Mouse (Mus musculus) fibroblast of lung, adult 2 months (primary cell): ENCODE measurements at regions not wholly inside any gene's neighbourhood (a gene's known extent, or its start where the extent isn't known, plus 50 kb on each side); places are given as distances from the start of the nearest gene placed in this dataset.

ENCODE experiments used
- DNase-seq: peaks from one replicate; pipeline ENCODE4 v3.0.0-alpha.2; 2011; ENCODE audit warnings: low read depth

DNA sequence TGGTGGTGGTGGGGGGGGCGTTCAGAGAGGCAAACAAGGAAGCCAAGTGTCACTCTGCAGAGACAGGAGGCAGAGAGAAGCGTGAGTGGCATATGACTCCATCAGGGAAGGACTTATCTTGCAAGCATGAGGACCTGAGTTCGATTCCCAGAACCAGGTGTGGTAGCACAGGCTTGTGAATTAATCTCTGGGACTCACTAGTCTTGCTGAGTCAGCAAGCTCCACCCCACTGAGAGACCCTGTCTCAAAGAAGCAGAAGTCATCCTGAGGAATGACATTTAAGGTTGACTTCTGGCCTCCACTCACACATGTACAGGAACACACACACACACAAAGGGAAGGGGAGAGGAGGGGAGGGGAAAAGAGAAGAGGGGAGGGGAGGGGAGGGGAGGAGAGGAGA is 156.5 kb downstream of the Rplp1 start:
- no peak for DNase-seq

DNA sequence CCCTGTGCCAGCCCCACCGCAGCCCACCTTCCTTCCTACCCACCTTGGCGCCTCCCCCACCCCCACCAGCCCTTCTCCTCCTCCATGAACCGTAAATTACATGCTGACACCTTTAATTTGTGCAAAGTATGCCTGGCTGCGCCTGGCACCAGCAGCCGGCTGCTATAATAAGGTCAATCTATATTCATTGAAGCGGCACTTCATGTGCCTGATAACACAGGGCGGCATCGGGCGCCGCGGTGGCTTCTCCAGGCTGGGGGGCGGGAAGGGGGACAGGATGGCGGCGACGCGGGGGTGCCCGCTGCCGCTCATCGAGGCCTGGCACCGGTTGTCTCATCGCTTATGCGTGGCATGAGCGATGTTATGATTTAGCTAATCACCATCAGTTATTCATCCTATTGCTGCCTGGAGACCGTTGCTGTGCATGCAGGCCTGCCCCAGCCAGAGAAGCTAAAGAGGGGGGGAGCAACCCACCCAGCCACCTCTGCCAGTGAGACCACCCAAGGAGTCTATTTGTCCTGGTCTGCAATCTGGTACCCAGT is 157.5 kb downstream of the Rplp1 start:
- no peak for DNase-seq

DNA sequence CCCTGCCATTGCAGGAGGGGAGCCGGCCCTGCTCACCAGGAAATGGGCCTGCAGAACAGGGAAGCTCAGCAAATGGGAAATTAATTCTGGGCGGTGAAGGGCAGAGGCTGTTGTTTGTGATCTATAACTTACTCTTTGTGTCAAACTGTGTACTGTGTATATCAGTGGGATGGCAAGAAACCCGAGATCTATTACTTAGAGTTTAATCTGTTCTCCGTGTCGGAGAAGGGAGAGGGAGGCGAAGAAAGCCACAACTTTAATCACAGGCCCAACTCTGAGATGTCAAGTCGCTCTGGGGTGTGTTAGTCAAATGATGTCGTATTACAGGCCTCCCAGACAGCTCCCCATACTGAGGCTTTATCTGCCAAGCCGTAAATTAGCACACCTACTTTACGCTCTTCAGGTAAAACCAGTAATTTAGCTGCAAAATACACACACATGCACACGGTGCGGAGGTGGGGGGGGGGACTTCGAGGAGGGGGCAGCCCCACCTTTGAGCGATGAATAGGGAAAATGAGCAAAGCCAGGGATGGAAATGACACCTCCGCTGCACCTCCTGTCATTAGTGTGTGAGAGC is 158.0 kb downstream of the Rplp1 start:
- DNase-seq = no peak

DNA sequence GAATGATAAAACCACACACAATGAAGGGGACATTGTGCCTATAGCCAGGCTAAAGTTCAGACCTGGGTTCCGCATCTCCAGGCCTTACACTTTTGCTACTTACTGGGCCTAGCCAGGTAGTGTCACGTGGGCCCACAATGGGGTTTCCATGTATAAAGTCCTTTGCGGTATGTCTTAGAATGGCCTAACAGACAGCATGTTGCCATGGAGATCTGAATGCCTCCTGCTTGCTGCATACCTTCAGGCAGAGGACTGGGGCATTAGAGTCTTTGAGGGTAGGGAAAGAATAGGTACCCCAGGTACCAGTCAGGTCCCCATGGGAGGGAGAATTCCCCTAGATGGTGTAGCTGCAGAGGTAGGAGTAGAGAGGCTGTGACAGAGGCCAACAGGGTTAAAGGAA is 159.0 kb downstream of the Rplp1 start:
- DNase-seq = no peak

DNA sequence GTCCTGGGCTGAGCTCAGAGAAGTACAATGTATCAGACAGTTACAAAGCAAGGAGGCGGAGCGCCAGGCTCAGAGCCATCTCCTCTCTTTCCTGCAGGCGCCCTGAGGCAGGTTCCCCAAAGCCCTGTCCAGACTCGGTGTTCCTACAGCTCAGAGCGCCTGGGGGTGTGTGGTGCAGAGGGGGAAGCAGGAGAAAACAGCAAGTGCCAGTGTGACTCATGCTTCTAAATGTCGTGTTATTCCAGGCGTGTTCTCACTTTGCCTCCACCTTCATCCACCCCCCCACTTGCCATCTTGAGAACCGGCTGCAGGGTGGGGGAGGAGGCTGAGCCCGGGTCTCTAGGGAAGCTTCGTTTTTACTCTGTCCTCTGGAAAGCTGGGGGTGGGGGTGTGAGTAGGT is 160.5 kb downstream of the Rplp1 start:
- no peak for DNase-seq

DNA sequence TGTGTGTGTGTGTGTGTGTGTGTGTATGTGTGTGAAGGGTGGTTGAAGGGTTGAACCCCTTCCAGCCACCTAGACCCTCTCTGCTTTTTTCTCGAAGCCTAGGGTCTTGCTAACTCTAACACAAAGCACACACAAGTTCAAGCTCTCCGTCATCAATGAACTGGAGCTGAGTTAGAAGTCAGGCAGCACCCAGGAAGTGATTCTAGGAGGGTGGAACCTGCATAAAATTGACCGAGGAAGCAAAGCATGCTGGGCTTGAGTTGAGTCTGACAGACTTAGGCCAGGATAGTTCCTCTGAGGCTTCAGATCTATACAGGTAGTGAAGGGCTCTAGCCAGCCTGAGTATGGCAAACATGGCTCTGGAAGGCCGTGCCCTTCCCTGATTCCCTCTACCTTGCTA is 165.1 kb downstream of the Rplp1 start:
- DNase-seq = no peak

DNA sequence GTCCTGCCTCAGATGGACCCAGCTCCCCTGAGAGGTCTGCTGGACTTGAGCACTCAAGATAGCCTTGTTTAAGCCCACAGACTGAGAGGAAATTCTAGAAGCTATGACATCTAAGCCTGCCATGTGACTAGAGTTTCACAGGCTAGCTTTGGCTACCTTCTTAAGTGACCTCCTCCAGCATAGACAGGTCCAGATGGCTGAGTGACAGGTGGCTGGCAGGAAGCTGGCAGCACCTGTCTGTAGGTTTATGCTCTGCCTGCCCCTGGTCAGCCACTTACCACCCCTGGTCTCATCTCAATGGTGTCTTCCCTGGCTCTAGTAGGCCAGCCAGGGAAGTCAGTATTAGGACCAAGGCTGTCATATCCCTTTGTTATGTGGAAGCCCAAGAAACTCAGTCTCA is 165.9 kb downstream of the Rplp1 start:
- DNase-seq = no peak

DNA sequence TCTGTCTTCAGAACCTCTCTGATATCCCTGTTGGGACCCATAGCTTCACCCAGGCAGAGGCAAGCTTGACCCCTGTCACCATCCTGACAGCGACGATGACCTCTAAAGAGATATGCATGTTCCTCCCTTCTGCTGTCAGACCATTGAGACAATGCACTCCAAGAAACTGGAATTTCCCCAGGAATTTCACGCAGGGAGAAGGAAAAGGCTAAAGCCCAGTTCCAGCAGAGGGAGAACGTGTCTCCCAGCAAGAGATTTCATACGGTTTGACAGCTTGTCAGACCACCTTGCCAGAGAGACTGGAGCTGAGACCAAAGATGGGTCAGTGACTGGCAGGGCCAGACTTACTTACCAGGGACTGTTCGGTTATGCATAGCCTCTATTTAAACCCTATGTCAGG is 167.9 kb downstream of the Rplp1 start:
- DNase-seq = no peak

DNA sequence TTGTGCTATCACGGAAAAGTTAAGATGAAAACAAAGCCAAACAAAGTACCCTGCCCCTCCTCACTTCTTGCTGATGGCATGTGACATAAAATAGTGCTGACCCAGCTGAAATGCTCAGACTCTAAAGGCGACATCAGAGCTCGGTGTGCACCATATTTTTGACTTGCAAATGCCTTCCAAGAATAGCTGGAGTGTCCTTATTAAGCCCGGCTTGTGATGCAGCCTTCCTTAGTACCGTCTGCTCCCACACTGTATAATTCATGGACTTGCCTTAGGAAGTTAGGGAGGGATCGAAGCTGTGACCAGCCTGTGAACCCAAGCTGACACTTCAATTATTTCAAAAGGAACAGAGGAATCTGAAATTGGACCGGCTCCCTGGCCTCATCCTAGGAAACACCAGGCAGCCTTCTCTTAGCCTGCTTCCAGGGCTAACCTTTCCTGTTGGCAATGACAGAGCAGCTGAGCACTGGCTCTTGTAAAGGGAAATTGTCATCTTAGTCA is 169.0 kb downstream of the Rplp1 start:
- DNase-seq = no peak

DNA sequence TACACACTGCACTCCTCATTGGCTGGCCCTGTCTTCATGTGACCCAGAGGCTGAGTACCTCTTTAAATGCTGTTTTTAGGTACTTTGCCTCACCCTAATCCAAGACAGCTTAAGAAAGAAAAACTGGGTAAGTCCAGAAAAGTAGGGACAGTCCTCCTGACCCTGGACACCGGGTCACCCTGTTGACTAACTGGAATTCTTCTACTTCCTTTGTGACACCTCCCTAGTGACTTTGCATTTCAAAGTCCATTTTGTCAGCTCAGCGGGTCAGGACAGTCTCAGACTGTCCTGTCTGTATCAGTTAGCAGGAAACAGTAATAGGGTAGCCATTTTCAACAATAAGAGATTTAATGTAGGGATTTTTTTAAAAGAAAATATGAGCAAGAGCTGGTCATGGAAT is 180.8 kb downstream of the Rplp1 start:
- no peak for DNase-seq

DNA sequence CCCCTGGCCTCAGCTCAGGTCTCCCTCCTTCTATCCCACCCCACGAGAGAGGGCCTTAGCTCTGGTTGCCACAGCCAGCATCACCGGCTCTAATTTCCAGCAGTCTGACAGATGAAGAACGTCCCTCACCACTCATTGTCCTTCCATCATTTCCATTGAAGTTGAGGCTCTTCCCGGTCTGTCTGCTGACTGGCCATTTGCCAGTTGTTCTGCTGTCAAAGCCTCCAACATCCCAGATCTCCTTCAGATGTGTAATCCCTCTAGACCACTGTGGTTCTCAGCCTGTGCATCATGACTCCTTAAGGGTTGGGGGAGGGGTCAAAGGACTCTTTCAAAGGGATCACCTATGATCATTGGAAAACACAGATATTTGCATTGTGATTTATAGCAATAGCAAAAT is 181.6 kb downstream of the Rplp1 start:
- no peak for DNase-seq

DNA sequence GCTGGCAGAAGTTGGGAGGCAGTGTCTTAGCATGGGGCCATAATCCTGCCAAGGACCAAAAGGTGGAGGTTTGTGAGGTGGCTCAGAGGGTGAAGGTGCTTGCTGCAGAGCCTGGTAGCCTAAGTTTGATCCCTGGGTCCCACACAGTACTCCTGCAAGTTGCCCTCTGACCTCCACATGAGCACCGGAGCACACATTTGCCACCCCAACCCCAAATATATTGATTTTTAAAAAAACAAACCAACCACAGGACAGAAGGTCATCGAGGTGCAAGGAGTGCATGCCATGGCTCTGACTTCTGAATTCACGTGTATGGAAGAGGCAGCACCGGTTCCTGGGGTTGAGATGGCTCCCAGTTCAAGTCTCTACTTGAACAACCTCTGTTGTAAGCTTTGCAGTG is 186.2 kb downstream of the Rplp1 start:
- no peak for DNase-seq

DNA sequence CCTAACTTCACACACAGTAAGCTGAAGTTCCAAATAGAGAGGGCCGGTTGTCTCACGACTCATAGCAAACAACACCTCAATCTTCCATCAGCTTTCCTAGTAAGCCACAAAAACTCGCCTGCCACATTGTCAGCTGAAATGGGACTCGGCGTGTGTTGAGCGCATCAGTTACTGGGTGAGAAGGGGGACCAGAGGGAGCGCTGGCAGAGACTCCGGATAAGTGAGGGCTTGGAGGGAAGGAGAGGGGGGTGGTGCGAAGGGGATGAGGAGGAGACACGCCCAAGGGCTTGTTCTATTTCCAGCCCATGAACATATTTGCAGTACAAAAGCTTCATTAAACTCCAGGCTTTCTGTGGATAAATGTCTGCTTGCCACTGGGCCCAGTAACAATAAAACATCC is 186.7 kb downstream of the Rplp1 start:
- no peak for DNase-seq

DNA sequence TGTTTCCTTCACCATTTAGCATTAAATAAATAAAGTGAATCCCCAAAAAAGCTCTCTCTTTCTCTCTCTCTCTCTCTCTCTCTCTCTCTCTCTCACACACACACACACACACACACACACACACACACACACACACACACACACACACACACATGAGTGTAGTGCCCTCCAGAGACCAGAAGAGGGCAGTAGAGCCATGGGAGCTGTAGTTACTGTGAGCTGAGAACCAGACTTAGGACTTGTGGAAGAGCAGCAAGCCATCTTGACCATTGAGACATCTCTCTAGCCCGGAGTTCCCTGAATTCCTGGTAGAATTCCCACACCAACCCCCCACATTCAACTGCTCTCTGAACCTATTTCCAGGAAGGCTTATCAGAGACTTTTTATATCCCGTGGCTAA is 190.3 kb downstream of the Rplp1 start:
- no peak for DNase-seq

DNA sequence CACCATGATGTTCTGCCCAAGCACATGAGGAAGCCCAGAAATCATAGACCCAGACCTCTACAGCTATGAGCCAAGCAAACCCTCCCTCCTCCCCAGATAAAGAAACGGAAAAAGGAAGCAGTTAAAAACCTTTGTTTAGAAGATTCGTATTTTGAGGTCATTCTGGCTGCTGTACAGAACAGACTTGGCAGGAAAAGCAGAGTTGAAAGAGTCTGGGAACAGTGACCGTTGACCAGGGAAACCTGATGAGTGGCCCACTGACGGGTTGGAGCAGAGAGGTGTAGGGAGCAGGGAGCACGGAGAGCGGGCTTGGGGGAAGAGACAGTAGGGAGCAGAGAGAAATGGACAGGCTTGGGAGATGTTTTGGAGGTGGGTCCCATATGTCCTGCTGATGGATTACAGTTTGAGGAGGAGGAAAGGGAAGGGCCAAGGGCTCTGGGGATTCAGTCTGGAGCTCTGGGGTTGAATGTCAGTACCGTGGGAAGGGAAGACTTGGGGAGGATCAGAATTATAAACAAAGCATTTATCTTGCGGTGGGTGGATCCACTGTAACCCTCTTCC is 191.2 kb downstream of the Rplp1 start:
- DNase-seq = no peak

DNA sequence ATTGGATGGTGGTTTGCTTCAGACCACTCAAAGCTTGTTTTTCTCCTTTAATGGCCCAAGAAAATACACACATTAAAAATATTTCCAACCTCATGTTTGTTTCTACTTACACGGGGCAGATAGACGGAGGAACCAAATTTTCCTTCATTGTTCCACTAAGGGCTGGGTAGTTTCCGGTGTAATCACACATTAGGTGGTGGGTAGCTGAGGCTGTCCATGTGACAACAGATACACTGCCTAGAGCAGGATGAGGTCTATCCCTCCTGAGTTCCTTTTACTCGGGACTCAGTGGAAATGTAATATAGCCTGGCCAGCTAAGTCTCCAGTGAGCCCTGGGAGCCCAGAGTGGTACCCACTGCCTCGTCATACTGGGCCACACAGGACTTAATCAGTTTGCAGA is 192.5 kb downstream of the Rplp1 start:
- DNase-seq = no peak

DNA sequence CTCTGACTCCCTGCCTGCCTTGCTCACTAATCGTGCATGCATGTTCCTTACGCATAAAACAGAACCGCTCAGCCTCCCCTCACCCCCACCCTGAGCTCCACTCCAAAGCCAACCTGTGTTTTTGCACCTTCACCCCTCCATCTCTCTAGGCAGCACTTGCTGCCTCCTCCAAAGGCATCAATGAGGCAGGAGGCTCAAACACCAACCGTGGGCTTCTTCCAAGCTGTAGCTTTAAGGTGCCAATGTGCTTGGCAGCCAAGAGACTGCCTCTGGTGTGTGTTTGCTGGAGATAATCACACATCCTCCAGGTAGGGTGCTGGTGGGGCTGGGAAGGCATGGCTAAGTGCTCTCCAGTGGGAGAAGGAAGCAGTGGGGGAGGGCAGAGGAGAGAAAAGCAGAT is 193.3 kb downstream of the Rplp1 start:
- no peak for DNase-seq

DNA sequence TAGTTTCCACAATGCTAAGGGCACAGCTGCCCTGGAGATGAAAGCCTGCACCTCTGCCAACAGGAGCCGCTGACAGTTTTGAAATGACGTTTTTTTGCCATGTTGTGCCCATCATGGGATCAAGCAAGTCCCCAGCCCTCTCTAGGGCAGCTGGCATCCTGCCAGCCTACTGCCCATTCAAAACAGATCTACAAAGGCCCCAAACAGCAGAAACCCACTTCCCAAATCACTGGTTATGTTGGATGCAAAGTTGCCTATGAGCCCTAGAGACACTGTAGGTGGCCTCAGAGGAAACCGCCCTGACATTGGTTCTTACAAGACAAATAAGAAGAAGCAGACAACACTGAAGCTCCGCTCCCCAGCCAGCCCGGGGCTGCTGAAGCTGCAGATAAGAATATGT is 194.1 kb downstream of the Rplp1 start:
- no peak for DNase-seq

DNA sequence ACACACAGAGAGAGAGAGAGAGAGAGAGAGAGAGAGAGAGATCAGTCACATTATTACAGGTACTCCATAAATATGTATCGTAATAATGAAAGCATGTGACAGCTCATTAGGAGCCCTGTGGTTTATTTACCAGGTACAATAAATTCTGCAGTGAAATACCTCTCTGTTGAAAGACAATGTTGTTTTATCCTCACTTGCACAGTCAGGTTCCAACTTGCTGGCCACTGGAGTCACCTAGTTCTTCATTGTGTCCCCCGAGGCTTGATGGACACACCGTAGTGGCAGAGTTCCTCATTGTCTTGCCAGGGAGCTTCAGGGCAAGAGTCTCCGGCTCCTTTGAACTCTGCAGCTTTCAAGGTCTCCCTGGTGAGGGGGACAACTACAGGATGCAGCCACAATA is 197.6 kb downstream of the Rplp1 start:
- DNase-seq = no peak

DNA sequence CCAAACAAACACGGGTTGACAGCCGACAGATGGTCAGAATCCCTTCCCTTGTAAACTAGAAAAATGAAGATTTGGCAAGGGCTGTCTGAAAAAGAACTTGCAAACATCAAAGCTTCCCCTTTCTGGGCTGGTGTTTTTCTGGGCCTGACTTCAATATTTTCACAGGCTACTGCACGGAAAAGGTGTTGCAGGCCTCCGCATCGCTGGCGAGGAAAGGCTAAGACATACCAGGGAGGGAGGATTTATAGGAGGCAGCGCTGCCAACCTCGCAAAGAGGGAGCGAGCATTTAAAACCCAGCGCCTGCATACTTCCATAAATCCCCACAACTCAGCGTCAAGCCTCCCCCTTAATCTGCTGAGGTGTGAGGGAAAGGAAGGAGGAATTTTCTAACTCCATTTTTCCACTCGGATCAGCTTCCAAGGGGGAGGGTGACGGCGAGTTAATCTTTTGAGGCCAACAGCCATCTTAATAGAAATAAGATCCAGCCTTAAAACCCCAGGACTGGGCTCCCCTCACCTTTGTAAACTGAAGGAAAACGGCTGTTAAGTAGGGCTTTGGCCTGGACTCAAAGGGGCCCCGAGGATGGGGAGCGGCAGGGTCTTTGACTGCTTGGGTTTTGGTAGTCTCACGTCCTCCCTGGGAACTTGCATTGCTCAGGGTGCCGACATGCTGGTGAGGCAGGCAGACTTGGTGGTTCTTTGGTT is 199.9 kb downstream of the Rplp1 start:
- DNase-seq = no peak

DNA sequence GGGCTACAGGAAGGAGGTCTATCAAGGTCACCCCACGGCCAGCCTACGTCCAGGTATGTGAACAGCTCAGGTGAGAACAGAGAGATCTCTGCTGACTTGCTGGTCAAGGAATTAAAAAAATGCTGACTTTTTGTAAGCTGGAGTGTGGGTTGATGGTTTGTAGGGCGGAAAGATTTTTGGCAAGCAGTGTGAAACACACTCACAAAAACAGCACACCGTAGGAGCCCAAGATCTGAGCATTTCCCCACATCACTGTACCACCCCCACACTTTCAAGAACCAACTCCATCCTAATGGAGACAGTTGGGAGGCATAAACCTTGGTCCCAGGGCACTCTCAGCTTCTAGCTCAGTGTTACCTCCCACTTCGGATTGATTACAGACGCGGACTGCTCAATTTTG is 200.5 kb downstream of the Rplp1 start:
- DNase-seq = no peak

DNA sequence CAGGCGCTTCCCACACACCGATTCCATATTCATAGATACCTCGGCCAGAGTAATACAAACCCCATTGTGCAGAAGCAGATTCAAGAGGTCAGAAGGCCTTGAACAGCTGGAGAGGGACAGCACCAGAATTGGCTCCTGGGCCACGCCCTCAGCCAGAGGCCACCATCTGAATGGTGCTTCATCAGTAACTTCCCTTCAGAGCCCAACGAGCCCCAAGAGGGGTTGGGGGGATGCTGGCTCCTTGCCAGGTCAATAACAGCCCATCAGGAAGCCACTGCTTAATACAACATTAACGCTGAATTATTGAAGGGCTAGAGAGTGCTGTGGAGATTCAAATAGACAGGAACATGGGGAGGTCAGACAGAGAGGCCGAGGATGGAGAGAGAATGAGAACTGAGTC is 203.0 kb downstream of the Rplp1 start:
- DNase-seq = no peak

DNA sequence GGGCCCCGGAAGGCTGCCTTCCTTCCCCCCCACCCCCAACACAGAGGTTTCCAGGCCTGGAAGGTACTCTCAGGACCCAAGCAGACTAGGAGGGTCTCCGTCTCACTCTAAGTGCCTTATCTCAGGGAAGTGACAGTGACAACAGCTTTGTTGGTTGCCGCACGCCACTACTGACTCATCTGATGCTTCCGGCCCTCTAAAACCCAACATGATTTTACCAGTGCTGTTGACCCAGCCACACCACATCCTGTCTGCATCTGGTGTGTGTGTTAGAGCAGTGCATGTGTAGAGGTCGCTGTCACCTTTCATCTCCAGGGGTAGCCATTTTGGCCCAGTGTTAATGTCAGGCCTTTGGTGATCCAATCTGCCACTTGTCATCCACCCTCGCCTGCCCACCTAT is 206.5 kb downstream of the Rplp1 start:
- DNase-seq = no peak

DNA sequence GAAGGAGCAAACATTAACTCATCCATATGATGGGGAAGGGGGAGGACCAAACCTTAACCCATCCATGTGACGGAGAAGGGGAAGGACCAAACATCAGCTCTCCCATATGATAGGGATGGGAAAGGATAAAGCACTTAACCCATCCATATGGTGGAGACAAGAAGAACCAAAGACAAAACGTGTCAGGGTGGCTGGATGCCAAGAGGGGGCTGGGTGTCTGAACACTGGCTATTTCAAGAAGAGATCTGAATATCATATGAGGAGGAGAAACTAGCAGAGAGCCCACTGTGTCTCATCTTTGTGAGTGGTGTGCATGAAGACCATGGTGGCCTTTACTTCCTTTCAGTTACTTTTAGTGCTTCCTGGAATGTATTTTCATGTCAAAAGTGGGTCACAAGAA is 207.0 kb downstream of the Rplp1 start:
- no peak for DNase-seq
